Mouse (Mus musculus): ENCODE data around the gene Galnt12. TPM values are rescaled to one million over a fixed set of nuclear protein-coding genes. Genes with fewer than 3 reads are reported as not detected.

Gene Galnt12
- polyA plus RNA-seq, 1 experiment from 2014 or later, result 1.1 TPM

GRCm38 (mm10) chr4:47140301-47140700, 48.6 kb downstream of the Galnt12 start:
- no peaks in the 10 kb centered on the region for H3K9me3 ChIP-seq
- no peak for ATAC-seq (ENCODE audit: low FRiP score)
- 93% methylated on average over 3 of the region's 3 CpGs for WGBS
- H3K4me3 ChIP-seq, result no peak overlapping the region
- H3K4me1 ChIP-seq (replicated peaks), result peaks cover 21% of the 10 kb centered on the region
- no peak overlapping the region for H3K4me2 ChIP-seq
- H3K27ac ChIP-seq, result no peak overlapping the region
- 0 out of 2 replicates have a peak, but pooled peaks cover 2% of the 10 kb centered on the region for H3K27me3 ChIP-seq
- no peak overlapping the region for H3K9ac ChIP-seq
- H3K36me3 ChIP-seq, result no peaks in the 10 kb centered on the region

GRCm38 (mm10) chr4:47141444-47142154, 49.9 kb downstream of the Galnt12 start:
- H3K27me3 ChIP-seq, result 0 out of 2 replicates have a peak, but pooled peaks cover 2% of the 10 kb centered on the region
- H3K9me3 ChIP-seq, result no peaks in the 10 kb centered on the region
- H3K4me1 ChIP-seq (replicated peaks), result peaks cover 21% of the 10 kb centered on the region
- no peak overlapping the region for H3K9ac ChIP-seq
- no peak for ATAC-seq (ENCODE audit: low FRiP score)
- no peak overlapping the region for H3K4me3 ChIP-seq
- H3K36me3 ChIP-seq, result no peaks in the 10 kb centered on the region
- 59% methylated on average over 9 of the region's 10 CpGs for WGBS
- no peak overlapping the region for H3K27ac ChIP-seq
- H3K4me2 ChIP-seq, result no peak overlapping the region

- H3K27ac ChIP-seq, result no peak overlapping the region
- WGBS, result 76% methylated on average over 6 of the region's 6 CpGs
- 0 out of 2 replicates have a peak, but pooled peaks cover 2% of the 10 kb centered on the region for H3K27me3 ChIP-seq
- no peak overlapping the region for H3K4me3 ChIP-seq
- H3K9me3 ChIP-seq, result no peaks in the 10 kb centered on the region
- no peak overlapping the region for H3K4me2 ChIP-seq
- H3K36me3 ChIP-seq, result no peaks in the 10 kb centered on the region
- no peak overlapping the region for H3K9ac ChIP-seq
- H3K4me1 ChIP-seq (replicated peaks), result peaks cover 20% of the 10 kb centered on the region
- ATAC-seq (ENCODE audit: low FRiP score), result no peak
Observed at GRCm38 (mm10) chr4:47143849-47144248, 52.1 kb downstream of the Galnt12 start.

- ATAC-seq (ENCODE audit: low FRiP score), result no peak
Observed at GRCm38 (mm10) chr4:47145341-47145740, 53.6 kb downstream of the Galnt12 start.

GRCm38 (mm10) chr4:47146561-47146960, 54.9 kb downstream of the Galnt12 start:
- Histone ChIP-seq H3K4me1 (replicated peaks) (peaks cover 9% of the 10 kb centered on the region), H3K9me3 (no peaks in the 10 kb centered on the region), H3K9ac (no peak overlapping the region), H3K4me2 (no peak overlapping the region), H3K27me3 (0 out of 2 replicates have a peak, but pooled peaks cover 2% of the 10 kb centered on the region), H3K36me3 (no peaks in the 10 kb centered on the region), H3K27ac (no peak overlapping the region), H3K4me3 (no peak overlapping the region)
- ATAC-seq (ENCODE audit: low FRiP score), result no peak
- WGBS, result 91% methylated on average over 4 of the region's 4 CpGs

More at GRCm38 (mm10) chr4:47145341-47145740, 53.6 kb downstream of the Galnt12 start:
- Histone ChIP-seq H3K9ac (no peak overlapping the region), H3K36me3 (no peaks in the 10 kb centered on the region), H3K27me3 (0 out of 2 replicates have a peak, but pooled peaks cover 2% of the 10 kb centered on the region), H3K4me1 (replicated peaks) (peaks cover 9% of the 10 kb centered on the region), H3K9me3 (no peaks in the 10 kb centered on the region), H3K4me3 (no peak overlapping the region), H3K27ac (no peak overlapping the region), H3K4me2 (no peak overlapping the region)
- 85% methylated on average over 6 of the region's 6 CpGs for WGBS

- Histone ChIP-seq H3K9ac (no peak overlapping the region), H3K27me3 (no peaks in the 10 kb centered on the region), H3K9me3 (no peaks in the 10 kb centered on the region), H3K4me2 (no peak overlapping the region), H3K4me3 (no peak overlapping the region), H3K36me3 (no peaks in the 10 kb centered on the region), H3K27ac (no peak overlapping the region), H3K4me1 (replicated peaks) (no peaks in the 10 kb centered on the region)
- no peak for ATAC-seq (ENCODE audit: low FRiP score)
- 24% methylated on average over 3 of the region's 3 CpGs for WGBS
Observed at GRCm38 (mm10) chr4:47149963-47150362, 58.3 kb downstream of the Galnt12 start.

GRCm38 (mm10) chr4:47150806-47151205, 59.1 kb downstream of the Galnt12 start:
- ATAC-seq (ENCODE audit: low FRiP score), result no peak
- no peaks in the 10 kb centered on the region for H3K4me1 ChIP-seq (replicated peaks)
- WGBS, result 95% methylated on average over 3 of the region's 3 CpGs
- H3K27me3 ChIP-seq, result no peaks in the 10 kb centered on the region
- H3K27ac ChIP-seq, result no peak overlapping the region
- no peaks in the 10 kb centered on the region for H3K36me3 ChIP-seq
- H3K9me3 ChIP-seq, result no peaks in the 10 kb centered on the region
- no peak overlapping the region for H3K4me3 ChIP-seq
- H3K4me2 ChIP-seq, result no peak overlapping the region
- H3K9ac ChIP-seq, result no peak overlapping the region

GRCm38 (mm10) chr4:47151553-47152183, 60.0 kb downstream of the Galnt12 start:
- no peaks in the 10 kb centered on the region for H3K4me1 ChIP-seq (replicated peaks)
- no peaks in the 10 kb centered on the region for H3K36me3 ChIP-seq
- no peaks in the 10 kb centered on the region for H3K27me3 ChIP-seq
- WGBS, result 88% methylated on average over 8 of the region's 8 CpGs
- no peak overlapping the region for H3K4me2 ChIP-seq
- no peak for ATAC-seq (ENCODE audit: low FRiP score)
- H3K27ac ChIP-seq, result no peak overlapping the region
- H3K9me3 ChIP-seq, result no peaks in the 10 kb centered on the region
- H3K9ac ChIP-seq, result no peak overlapping the region
- no peak overlapping the region for H3K4me3 ChIP-seq

GRCm38 (mm10) chr4:47161103-47161755, 69.5 kb downstream of the Galnt12 start:
- Histone ChIP-seq H3K4me2 (no peak overlapping the region), H3K9me3 (peaks cover 8% of the 10 kb centered on the region; the same call in 1 of the 2 replicates), H3K36me3 (no peaks in the 10 kb centered on the region), H3K27me3 (0 out of 2 replicates have a peak, but pooled peaks cover 3% of the 10 kb centered on the region), H3K27ac (no peak overlapping the region), H3K4me3 (no peak overlapping the region), H3K4me1 (replicated peaks) (peaks cover 10% of the 10 kb centered on the region), H3K9ac (no peak overlapping the region)
- 12% methylated on average over 3 of the region's 4 CpGs for WGBS
- peak; percentile 36; the same call in 1 of the 2 replicates for ATAC-seq (ENCODE audit: low FRiP score)

GRCm38 (mm10) chr4:47161756-47162587, 70.3 kb downstream of the Galnt12 start:
- Histone ChIP-seq H3K36me3 (no peaks in the 10 kb centered on the region), H3K9ac (no peak overlapping the region), H3K27me3 (0 out of 2 replicates have a peak, but pooled peaks cover 3% of the 10 kb centered on the region), H3K4me2 (no peak overlapping the region), H3K4me3 (no peak overlapping the region), H3K4me1 (replicated peaks) (peaks cover 10% of the 10 kb centered on the region), H3K27ac (no peak overlapping the region), H3K9me3 (peaks cover 8% of the 10 kb centered on the region; the same call in 1 of the 2 replicates)
- 54% methylated on average over 12 of the region's 12 CpGs for WGBS
- ATAC-seq (ENCODE audit: low FRiP score), result no peak

GRCm38 (mm10) chr4:47172314-47172713, 80.6 kb downstream of the Galnt12 start:
- Histone ChIP-seq H3K9ac (no peak overlapping the region), H3K27ac (no peak overlapping the region), H3K27me3 (no peaks in the 10 kb centered on the region), H3K4me2 (no peak overlapping the region), H3K4me3 (no peak overlapping the region), H3K36me3 (no peaks in the 10 kb centered on the region), H3K4me1 (replicated peaks) (no peaks in the 10 kb centered on the region), H3K9me3 (no peaks in the 10 kb centered on the region)
- ATAC-seq (ENCODE audit: low FRiP score), result no peak
- 44% methylated on average over 1 of the region's 1 CpGs for WGBS

Measured in hindbrain, embryonic 13.5 days (tissue).